Mouse (Mus musculus) cortical plate, adult 2 months (tissue): Measurements from ENCODE around the gene Tut4.

Experiments
- CTCF ChIP-seq: fragments of 200-500 bp; IDR thresholded peaks from 2 replicates; pipeline ENCODE4 v1.5.1; 2011; ENCODE audit warnings: mild to moderate bottlenecking, control low read depth, low read length; ENCODE audit not compliant: insufficient read depth; ENCODE audit errors: extremely low read depth
- POLR2A ChIP-seq: fragments of 200-500 bp; IDR thresholded peaks from 2 replicates; pipeline ENCODE4 v1.6.1; 2011; ENCODE audit warnings: mild to moderate bottlenecking, low read length, control low read depth; ENCODE audit not compliant: insufficient read depth; ENCODE audit errors: extremely low read depth

- no peak for TF ChIP-seq POLR2A
- TF ChIP-seq CTCF, result no peak
Measured at GRCm38 (mm10) chr4:108456028-108456427, 3.2 kb upstream of the Tut4 start.
